Mouse (Mus musculus) lung, postnatal 0 days (tissue): ENCODE results near the gene Map4.

ENCODE experiments used
- CTCF ChIP-seq: IDR thresholded peaks from 2 replicates; pipeline ENCODE4 v1.5.1; 2016; ENCODE audit warnings: antibody characterized with exemption, mild to moderate bottlenecking
- EP300 ChIP-seq: IDR thresholded peaks from 2 replicates; pipeline ENCODE4 v1.6.1; 2016; ENCODE audit warnings: antibody characterized with exemption, mild to moderate bottlenecking, control low read depth

DNA sequence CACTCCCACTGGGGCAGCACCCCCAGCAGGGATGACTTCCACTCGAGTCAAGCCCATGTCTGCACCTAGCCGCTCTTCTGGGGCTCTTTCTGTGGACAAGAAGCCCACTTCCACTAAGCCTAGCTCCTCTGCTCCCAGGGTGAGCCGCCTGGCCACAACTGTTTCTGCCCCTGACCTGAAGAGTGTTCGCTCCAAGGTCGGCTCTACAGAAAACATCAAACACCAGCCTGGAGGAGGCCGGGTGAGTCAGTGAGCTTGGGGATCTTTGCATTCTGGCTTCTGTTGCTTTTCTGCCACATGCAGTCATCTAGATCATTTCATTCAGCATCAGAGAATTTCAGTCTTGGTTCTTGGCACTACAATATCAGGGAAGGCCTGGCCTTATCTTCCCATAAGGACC is 137.5 kb downstream of the Map4 start:
- no peak for TF ChIP-seq EP300
- TF ChIP-seq CTCF: no peak
